ENCODE assay signal across 17 mouse cellular contexts in genomic region chr10:94800677-94801354, GRCm38 (mm10).
DNase-seq lines count a peak whose midpoint lies in the region; ATAC-seq lines count a peak whose summit lies in the region.
"Had no signal": no experiment of that assay in that cellular context is flagged by ENCODE, and none has a peak within 500 bp of the region (broad histone marks: within the 10 kb centered on the region; RNA-seq: fewer than 3 reads in every experiment).

No protein-coding gene starts in this region.

- no peak for DNase-seq in heart, postnatal 4 days
- DNase-seq in lung, postnatal 36 days: peak; percentile 24
- DNase-seq in lung, postnatal 14 days: no peak
- no peak for DNase-seq in liver, embryonic 11.5 days (ENCODE audit: low spot score)
- no peak for DNase-seq in frontal cortex, postnatal 14 days (ENCODE audit: low spot score in 2 of 2)
- no peak for DNase-seq in adrenal gland, adult 2 months
- DNase-seq: cerebellum, postnatal 10 days; kidney, adult 2 months; kidney, postnatal 36 days; layer of hippocampus, adult 9-11 months; lung, postnatal 10 days; right cerebral cortex, postnatal 4 days; thymus, postnatal 25 days had no signal

- H3K27me3 ChIP-seq in heart, embryonic 14.5 days (ENCODE audit: control insufficient read depth, insufficient read depth, low read length): no peaks in the 10 kb centered on the region
- H3K27me3 ChIP-seq in liver, embryonic 11.5 days (replicated peaks; ENCODE audit: control insufficient read depth, insufficient read depth, low read length): no peaks in the 10 kb centered on the region
- H3K27me3 ChIP-seq: midbrain, embryonic 13.5 days had no signal

- no peak overlapping the region for H3K4me3 ChIP-seq in heart, embryonic 14.5 days (ENCODE audit: control insufficient read depth in 1 of 2, insufficient read depth in 1 of 2, low read depth in 1 of 2, low read length in 2 of 2)
- no peak overlapping the region for H3K4me3 ChIP-seq in liver, embryonic 11.5 days (ENCODE audit: low read depth, low read length)
- H3K4me3 ChIP-seq: midbrain, embryonic 13.5 days had no signal

- 53% methylated on average over 7 of the region's 7 CpGs for WGBS in heart, embryonic 14.5 days
- 41% methylated on average over 7 of the region's 7 CpGs for WGBS in liver, embryonic 11.5 days

- H3K4me2 ChIP-seq in heart, embryonic 14.5 days (ENCODE audit: low read length): no peak overlapping the region
- no peak overlapping the region for H3K4me2 ChIP-seq in liver, embryonic 11.5 days
- H3K4me2 ChIP-seq: midbrain, embryonic 13.5 days had no signal

- peaks cover 3% of the 10 kb centered on the region; the same call in 1 of the 2 replicates for H3K36me3 ChIP-seq in heart, embryonic 14.5 days (ENCODE audit: control insufficient read depth, insufficient read depth, low read length)
- peaks cover 2% of the 10 kb centered on the region; the same call in 1 of the 2 replicates for H3K36me3 ChIP-seq in liver, embryonic 11.5 days (ENCODE audit: control insufficient read depth, insufficient read depth, low read length)

- H3K4me1 ChIP-seq in heart, embryonic 14.5 days (ENCODE audit: control insufficient read depth in 2 of 2, insufficient read depth in 2 of 2, low read length in 2 of 2): peaks cover 17 to 39% of the 10 kb centered on the region in 2 experiments
- H3K4me1 ChIP-seq in liver, embryonic 11.5 days (replicated peaks; ENCODE audit: control insufficient read depth, insufficient read depth, low read length): peaks cover 13% of the 10 kb centered on the region

- no peak overlapping the region for H3K9ac ChIP-seq in heart, embryonic 14.5 days (ENCODE audit: low read length)
- H3K9ac ChIP-seq in liver, embryonic 11.5 days (ENCODE audit: low read depth, low read length): no peak overlapping the region
- H3K9ac ChIP-seq: midbrain, embryonic 13.5 days had no signal

- ATAC-seq in heart, embryonic 14.5 days (ENCODE audit: insufficient number of reproducible peaks, insufficient read depth, low FRiP score, low read depth): peak; percentile 72
- peak; percentile 47 for ATAC-seq in liver, embryonic 11.5 days (replicated peaks; ENCODE audit: low FRiP score)
- ATAC-seq in megakaryocyte-erythroid progenitor cell, adult 5-6 weeks (replicated peaks; ENCODE audit: low FRiP score, low TSS enrichment, poor library complexity, severe bottlenecking): peak; percentile 13; the same call in 1 of the 2 replicates
- ATAC-seq: forebrain, embryonic 14.5 days; midbrain, embryonic 13.5 days had no signal

- no peaks in the 10 kb centered on the region for H3K9me3 ChIP-seq in heart, embryonic 14.5 days (ENCODE audit: control insufficient read depth, low read length)
- no peaks in the 10 kb centered on the region for H3K9me3 ChIP-seq in liver, embryonic 11.5 days (ENCODE audit: control insufficient read depth, low read length)
- H3K9me3 ChIP-seq: midbrain, embryonic 13.5 days had no signal

- H3K27ac ChIP-seq in heart, embryonic 14.5 days (replicated peaks in 1 of 2; ENCODE audit: control insufficient read depth in 1 of 2, insufficient read depth in 1 of 2, low read depth in 2 of 2, low read length in 2 of 2): 0 out of 4 replicates have a peak overlapping the region, but pooled peaks of 1 of the 2 experiments have one; percentile 41
- peak overlapping the region; percentile 54 for H3K27ac ChIP-seq in liver, embryonic 11.5 days (ENCODE audit: low read depth, low read length)
- H3K27ac ChIP-seq: midbrain, embryonic 13.5 days had no signal

Comparison
In these comparisons a context has a peak if more than half of its experiments do, and no peak if none do; other contexts are left out.
1. ATAC-seq: peak in every context shown above with its lines; median percentile 72 in heart, embryonic 14.5 days; 47 in liver, embryonic 11.5 days; 13 in megakaryocyte-erythroid progenitor cell, adult 5-6 weeks.